Mouse (Mus musculus) cerebellum, postnatal 10 days (tissue): ENCODE measurements at regions not wholly inside any gene's neighbourhood (a gene's known extent, or its start where the extent isn't known, plus 50 kb on each side); places are given as distances from the start of the nearest gene placed in this dataset.

Source experiments
- DNase-seq, 2 experiments: peaks; one replicate each; pipeline ENCODE4 v3.0.0; 2021; ENCODE audit warnings: mixed read lengths in 2 of 2

GRCm38 (mm10) chr11:34975771-34976302 lies 142.4 kb upstream of the Spdl1 start:
- DNase-seq: no peak

- peak; percentile 19 to 21 for DNase-seq
Observed at GRCm38 (mm10) chr11:34973467-34973921, 140.1 kb upstream of the Spdl1 start.

- no peak for DNase-seq
Observed at GRCm38 (mm10) chr11:34973012-34973411, 139.6 kb upstream of the Spdl1 start.

- peak; percentile 51 to 66 for DNase-seq
Observed at GRCm38 (mm10) chr11:34959291-34959690, 125.8 kb upstream of the Spdl1 start.

- DNase-seq: no peak
Observed at GRCm38 (mm10) chr11:34941486-34942456, 108.3 kb upstream of the Spdl1 start.

GRCm38 (mm10) chr11:34940151-34940550 lies 106.7 kb upstream of the Spdl1 start:
- peak; percentile 67 to 78 for DNase-seq

- DNase-seq: peak; percentile 55 to 71
Observed at GRCm38 (mm10) chr11:34939002-34939401, 105.6 kb upstream of the Spdl1 start.

GRCm38 (mm10) chr11:34932191-34932590 lies 98.8 kb upstream of the Spdl1 start:
- peak; percentile 19 to 36 for DNase-seq

- no peak for DNase-seq
Observed at GRCm38 (mm10) chr11:34917175-34917574, 83.7 kb upstream of the Spdl1 start.

GRCm38 (mm10) chr11:34909841-34910240 lies 76.4 kb upstream of the Spdl1 start:
- no peak for DNase-seq

GRCm38 (mm10) chr11:34904271-34904670 lies 70.8 kb upstream of the Spdl1 start:
- no peak for DNase-seq

- DNase-seq: peak; percentile 31 to 33
Observed at GRCm38 (mm10) chr11:34899400-34899799, 66.0 kb upstream of the Spdl1 start.

- no peak for DNase-seq
Observed at GRCm38 (mm10) chr11:34895624-34896023, 62.2 kb upstream of the Spdl1 start.

- DNase-seq: no peak
Observed at GRCm38 (mm10) chr11:34888374-34889136, 55.1 kb upstream of the Spdl1 start.

GRCm38 (mm10) chr11:34887587-34887986 lies 54.1 kb upstream of the Spdl1 start:
- DNase-seq: no peak
